Mouse (Mus musculus): ENCODE measurements at regions not wholly inside any gene's neighbourhood (a gene's known extent, or its start where the extent isn't known, plus 50 kb on each side); places are given as distances from the start of the nearest gene placed in this dataset.

DNA sequence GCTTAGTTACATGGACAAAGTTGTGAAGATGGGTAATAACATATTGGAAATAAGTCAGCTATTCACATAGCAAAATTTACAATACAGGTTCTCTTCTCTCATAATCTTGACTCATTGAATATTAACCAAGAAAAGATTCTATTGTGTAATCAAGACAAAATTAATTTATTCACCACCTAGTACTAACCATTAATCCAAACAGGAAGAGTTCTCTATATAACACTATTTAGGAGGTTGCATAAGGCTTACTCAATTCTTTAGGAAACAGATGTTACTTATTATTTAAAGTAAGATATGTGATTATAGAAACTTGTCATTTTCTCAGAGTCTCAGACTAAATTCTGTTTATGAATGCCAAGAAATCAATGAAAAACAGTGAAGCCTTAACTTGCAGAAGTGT lies 600.4 kb upstream of the Tusc1 start:
- no peak for DNase-seq (ENCODE audit: extremely low spot score in 1 of 2, low spot score in 2 of 2)
- intact Hi-C loops (cut with DNase I): no loop called here

DNA sequence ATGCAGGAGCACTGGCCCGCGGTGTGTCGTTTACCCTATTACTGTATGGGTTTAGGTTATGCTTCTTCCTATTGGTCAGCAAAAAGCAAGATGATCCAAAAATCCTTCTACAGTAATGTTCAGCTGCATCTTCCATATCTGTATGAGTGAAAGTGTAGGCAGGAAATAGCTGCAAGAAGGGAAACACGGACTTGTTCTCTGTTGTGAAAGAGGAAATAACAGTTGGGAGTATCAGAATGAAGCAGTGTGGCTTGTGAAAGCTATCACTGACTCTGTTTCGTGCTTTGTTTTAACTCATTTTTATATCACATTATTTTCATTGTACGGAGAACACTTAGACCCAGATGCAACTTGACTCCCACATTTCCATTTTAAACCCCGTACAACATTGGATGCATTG lies 591.8 kb upstream of the Tusc1 start:
- intact Hi-C loops (cut with DNase I): no loop called here
- no peak for DNase-seq (ENCODE audit: extremely low spot score in 1 of 2, low spot score in 2 of 2)

DNA sequence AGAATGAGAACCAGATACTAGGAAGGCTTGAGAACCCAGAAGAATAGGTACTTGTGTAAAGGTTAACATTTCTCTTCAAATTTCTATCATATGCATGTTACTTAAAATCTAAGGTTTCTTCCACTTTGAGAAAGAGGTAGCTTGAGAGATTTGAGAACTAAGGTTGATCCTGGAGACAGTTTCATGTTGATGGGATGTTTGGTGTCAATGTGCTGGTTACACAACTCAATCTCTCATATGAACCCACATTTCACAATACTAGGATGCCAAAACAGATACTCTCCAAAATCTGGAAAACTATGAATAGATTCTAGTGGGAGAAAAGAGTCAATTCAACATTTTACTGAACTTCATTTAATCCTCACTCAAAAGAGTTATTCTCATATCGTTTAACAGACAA lies 589.1 kb upstream of the Tusc1 start:
- DNase-seq (ENCODE audit: extremely low spot score in 1 of 2, low spot score in 2 of 2): no peak
- intact Hi-C loops (cut with DNase I): no loop called here

DNA sequence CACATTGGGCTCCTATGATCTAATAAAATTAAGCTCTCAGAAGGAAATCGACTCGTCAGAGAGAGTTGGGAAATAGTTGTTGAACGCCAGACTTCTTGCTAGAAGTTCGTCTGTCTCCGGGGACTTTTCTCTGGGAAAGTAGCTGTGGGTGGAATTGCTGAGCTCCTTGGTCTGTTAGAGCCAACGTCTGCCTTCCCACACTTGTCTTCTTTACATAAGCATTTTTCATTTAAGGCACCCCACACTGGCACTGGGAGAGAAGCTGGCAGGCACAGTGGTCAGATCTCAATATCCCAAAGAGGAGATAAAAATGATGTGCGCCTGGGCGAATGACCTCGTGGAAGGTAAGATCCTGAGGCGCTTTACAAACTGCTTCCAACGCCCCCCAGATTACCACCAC lies 551.3 kb upstream of the Tusc1 start:
- intact Hi-C loops (cut with DNase I): no loop called here
- DNase-seq (ENCODE audit: extremely low spot score in 1 of 2, low spot score in 2 of 2): peak in 1 of 2 experiments; percentile 10

DNA sequence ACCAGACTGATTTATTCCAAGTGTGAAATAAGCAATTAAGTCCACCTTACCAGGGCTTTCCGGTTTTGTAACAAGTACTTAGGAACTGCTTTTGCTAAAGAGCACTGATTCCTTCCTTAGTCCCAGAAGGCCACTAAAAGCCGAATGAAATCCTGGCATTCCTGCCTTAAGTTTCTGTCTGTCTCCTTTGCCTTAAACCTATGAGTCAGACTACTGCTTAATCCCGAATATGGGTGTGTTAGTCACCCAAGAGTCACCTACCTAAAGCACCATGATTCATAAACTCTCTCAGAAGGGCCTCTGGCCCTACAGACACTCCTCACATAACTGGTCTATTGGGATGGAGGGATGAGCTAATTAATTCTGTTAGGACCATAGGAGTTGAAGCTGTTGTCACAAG lies 546.0 kb upstream of the Tusc1 start:
- DNase-seq (ENCODE audit: extremely low spot score in 1 of 2, low spot score in 2 of 2): no peak
- intact Hi-C loops (cut with DNase I): no loop called here

DNA sequence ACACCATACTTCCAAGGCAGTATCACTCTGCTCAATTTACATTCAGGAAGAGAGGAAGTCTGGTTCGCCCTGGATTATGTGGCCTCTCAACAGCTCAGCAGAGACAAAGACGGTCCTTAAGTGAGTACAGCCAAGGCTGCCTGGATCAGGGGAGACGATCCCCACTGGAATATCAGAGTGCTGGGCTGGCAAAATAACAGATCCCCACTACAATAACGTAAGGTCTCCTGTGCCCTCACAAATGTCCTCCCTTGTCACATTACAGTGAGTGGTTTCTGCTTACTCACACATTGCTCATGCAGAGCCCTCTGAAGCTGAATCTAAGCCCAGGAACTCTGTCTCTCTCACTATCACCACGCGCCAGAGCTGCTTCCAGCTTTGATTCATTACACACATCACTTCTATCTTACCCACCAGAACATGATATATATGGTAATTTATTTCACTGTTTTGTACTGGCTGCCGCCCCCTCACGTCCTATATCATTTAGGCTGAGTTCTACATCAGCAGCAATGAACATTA lies 544.1 kb upstream of the Tusc1 start:
- peak; percentile 6 to 15 for DNase-seq (ENCODE audit: extremely low spot score in 1 of 2, low spot score in 2 of 2)
- intact Hi-C loops (cut with DNase I): no loop called here

DNA sequence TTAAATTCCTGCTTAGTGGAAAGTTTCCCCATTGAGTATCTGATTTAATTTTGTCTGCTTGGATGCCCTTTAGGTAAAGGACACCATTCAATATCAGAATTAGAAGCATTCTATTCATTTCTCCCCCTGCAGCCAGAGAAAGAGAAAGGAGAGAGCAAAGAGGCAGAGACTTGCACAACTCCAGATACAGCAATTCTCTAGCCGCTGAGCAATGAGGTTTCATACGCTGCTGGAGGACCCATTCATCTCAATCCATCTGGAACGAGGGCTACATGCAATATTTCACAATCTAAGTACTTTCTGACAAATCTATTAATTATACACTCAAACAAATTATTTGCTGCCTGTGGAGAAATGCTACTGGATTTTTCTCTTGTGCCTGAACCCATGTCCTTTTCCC lies 538.0 kb upstream of the Tusc1 start:
- no peak for DNase-seq (ENCODE audit: extremely low spot score in 1 of 2, low spot score in 2 of 2)
- intact Hi-C loops (cut with DNase I): no loop called here

DNA sequence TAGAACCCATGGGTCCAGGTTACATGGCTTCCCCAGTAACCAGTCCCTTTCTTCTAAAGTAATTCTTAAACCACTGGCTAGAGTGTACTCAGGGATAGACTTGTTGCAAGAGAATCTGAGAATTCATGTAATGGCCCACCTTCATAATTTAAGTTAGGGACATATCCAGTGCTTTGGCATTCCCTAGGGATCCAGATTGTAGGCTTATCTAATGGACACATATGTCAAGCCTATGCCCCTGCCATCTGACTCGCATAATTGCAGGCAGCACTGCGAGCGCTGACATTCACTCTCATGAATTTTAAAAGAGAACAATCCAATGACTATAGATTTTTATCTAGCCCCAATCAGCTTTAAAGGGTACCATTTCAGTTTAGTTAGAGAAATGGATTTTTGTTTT lies 518.1 kb upstream of the Tusc1 start:
- DNase-seq (ENCODE audit: extremely low spot score in 1 of 2, low spot score in 2 of 2): no peak
- intact Hi-C loops (cut with DNase I): no loop called here

DNA sequence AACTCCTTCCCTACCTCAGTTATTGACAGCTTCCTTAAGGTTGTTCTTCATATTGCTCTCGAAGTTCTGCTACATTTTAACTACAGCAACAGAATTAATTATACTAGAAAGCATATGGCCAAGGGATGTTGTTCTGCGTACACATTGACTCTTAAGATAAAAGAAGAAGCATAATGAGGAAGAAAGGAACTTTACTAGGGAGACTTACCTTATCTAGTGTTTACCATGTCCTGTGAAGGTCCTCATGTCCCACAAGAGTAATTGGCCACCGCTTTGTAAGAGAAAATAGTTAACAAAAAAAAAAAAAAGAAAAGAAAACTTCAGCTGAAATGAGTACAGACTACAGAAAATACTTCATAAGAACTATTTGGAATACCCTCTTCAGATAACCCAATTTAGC lies 513.9 kb upstream of the Tusc1 start:
- intact Hi-C loops (cut with DNase I): no loop called here
- DNase-seq (ENCODE audit: extremely low spot score in 1 of 2, low spot score in 2 of 2): no peak

DNA sequence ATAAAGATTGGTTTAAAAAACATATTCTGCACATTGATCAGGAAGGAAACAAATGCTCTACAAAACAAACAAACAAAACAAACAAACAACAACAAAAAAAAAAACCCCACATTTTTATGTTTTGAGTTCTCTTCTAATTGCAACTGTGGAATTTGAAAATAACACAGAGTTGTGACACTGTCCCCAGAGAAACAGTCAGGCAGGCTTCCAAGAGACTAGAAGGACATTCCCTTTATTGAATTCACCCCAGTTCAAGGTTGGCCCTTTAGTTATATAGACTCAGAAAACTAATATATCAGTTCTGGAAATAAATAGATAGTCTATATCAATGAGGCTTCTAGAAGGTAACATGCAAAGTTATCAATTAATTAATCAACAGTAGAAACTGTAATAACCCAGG lies 495.4 kb upstream of the Tusc1 start:
- intact Hi-C loops (cut with DNase I): no loop called here
- DNase-seq (ENCODE audit: extremely low spot score in 1 of 2, low spot score in 2 of 2): no peak

DNA sequence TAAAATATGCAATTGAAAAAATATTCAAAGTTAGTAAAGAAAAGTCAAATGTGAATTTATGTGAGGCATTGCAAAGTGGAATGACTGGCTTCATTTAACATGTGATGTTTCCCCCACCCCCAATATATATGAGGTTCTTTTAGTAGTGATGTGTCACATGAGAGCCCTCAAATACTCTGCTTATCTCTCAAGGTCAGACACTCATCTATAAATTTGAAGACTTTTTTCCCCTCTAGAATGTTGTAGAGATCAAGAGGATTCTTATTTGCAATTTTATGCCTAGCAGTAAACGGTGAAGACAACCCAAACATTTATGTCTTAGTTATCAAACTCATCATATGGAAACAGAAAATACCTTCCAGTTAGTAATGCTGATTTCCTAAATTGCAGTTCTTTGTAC lies 457.8 kb upstream of the Tusc1 start:
- intact Hi-C loops (cut with DNase I): no loop called here
- no peak for DNase-seq (ENCODE audit: extremely low spot score in 1 of 2, low spot score in 2 of 2)

DNA sequence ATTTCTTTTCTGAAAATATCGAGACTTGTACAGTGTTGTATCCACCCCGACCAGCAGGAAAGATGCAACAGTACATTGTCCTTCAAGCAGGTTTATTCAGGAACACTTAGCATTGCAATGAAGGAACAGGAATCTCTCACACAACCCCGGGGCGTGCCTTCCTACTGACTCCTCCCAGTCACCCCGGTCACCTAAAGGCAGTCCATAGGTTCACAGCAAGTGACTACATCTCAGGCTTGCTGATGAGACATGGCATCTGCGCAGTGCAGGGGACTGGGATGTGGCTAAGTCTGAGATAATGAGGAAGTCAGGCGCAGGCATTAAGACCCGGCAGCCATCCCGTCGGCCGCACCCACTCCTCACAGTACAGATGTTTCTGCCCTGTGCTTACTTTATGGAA lies 454.8 kb upstream of the Tusc1 start:
- no peak for DNase-seq (ENCODE audit: extremely low spot score in 1 of 2, low spot score in 2 of 2)
- intact Hi-C loops (cut with DNase I): no loop called here

DNA sequence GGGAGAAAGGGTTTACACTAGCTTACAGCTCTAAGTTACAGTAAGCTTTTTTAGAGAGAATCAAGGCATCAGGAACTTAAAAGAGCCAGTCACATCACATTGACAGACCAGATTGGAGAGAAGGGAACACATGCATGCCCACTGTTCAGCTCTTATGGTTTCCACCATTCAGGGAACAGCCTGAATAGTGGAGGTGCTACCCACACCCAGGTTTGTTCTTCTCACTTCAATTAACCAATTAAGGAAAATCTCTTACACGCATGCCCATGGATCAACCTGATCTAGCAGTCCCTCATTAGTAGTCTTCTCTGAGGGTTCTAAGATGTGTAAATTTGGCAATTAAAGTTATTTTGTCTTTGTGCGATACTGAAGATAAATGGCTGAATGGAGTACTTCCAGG lies 419.2 kb upstream of the Tusc1 start:
- intact Hi-C loops (cut with DNase I): no loop called here
- DNase-seq (ENCODE audit: extremely low spot score in 1 of 2, low spot score in 2 of 2): no peak

DNA sequence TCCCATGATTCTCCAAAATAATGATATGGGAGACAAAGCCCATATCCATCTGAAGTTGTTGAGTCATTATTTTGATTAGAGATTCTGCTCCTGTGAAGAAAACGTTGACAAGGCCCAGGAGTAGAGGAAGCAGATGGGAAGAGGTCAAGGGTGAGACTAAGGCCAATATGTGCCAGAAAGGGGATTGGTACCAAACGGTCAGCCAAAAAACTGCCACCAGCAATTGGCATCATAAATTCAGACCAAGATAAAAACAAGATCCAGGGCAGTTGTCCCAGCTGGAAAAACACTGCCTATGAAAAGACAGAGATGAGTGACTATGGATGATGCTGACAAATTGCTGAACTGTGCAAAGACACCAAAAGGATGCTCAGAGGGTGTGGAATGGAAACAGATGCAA lies 411.0 kb upstream of the Tusc1 start:
- intact Hi-C loops (cut with DNase I): no loop called here
- no peak for DNase-seq (ENCODE audit: extremely low spot score in 1 of 2, low spot score in 2 of 2)

DNA sequence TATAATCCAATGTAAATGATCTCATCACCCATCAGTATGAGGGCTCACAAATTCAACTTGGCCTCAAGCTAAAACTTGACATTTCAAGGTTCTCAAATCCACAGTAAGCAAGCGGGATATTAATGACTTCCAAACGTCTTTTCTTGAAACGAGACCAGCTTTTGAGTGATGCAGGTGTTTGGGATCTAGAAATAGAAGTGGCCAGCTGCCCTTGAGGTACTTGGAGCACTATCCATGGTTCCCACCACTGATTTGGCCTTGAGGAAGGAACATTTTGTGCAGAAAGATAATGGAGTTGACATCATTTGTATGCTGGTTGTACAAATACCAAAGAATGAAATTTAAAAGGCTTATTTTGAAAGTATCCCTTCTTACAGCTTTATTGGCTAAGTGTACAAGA lies 378.4 kb upstream of the Tusc1 start:
- intact Hi-C loops (cut with DNase I): no loop called here
- no peak for DNase-seq (ENCODE audit: extremely low spot score in 1 of 2, low spot score in 2 of 2)

DNA sequence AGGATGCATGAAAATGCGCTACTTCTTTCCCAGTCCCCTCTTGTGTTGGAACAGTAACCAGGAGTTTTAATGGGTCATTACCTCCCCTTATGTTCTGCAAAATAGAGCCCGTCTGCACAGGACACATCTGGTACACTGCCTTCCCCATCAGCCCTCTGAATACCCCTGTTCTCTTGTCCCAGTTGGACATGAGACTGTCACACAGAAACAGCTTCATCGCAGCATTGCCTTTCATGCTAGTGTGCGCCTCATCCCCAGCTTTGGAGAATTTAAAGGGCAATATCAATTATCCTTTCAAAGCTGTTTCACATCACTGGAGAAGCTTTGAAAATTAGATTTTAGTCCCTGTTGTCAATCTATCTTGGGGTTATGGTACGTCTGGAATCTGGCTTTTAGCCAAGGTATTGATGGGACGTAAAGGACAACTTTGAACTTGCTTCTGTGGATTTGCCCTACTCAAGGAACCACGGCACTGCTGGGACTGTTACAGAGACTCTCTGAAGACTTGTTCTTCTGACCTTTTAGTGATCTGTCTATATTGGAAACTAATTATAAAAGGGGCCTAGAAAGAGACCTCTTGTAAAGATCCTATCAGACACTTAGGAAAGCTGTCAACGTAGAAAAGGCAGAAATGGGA lies 341.2 kb upstream of the Tusc1 start:
- intact Hi-C loops (cut with DNase I): no loop called here

DNA sequence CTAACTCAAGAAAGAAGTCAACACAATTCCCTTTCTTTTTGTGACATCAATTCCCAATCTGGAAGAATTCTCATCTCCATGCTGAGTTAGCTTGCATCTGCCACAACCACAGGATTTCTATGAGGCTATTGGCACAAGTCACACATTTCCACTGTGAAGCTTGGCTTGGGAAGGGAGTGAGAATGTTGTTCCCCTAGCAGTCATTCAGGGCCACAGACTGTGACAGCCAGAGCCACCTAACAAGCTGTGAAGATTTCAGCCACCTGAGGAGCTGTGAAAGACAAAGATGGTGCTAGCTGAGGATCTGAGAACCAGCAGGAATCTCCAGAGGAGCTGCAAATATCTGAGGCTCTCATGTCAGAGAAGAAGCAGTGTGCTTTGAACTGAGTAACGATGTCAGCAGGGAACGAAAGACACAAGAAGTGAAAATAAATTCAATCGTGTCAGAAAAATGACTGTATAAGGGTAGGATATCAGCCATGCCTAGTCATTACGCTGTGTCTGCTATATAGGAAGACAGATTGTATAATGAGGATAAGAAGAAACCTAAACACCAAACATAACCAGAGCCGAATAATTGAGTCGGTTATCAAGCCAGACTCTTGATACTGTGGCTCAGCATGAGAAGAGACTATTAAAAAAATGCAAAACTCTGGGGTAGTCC lies 340.6 kb upstream of the Tusc1 start:
- DNase-seq (ENCODE audit: extremely low spot score in 1 of 2, low spot score in 2 of 2): no peak
- intact Hi-C loops (cut with DNase I): no loop called here

More for the DNA sequence above, 341.2 kb upstream of the Tusc1 start:
- DNase-seq (ENCODE audit: extremely low spot score in 1 of 2, low spot score in 2 of 2): no peak

DNA sequence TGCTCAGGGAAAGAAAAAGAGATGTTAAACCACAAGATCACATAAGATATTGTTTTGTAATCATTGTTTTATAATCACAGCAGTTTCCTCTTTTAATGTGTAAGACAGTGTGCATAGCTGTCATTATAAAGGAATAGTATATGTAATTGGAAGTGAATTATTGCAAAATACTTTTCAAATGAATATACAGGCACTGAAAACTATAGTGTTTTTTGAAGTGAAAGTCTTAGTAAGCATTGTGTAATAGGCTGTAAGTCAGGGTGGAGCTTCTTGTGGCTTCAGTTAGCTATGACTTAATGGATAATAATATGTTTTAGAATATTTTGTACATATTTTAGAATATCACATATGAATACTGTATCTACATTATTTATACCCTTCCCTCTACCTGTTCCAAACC lies 333.7 kb upstream of the Tusc1 start:
- intact Hi-C loops (cut with DNase I): no loop called here
- DNase-seq (ENCODE audit: extremely low spot score in 1 of 2, low spot score in 2 of 2): no peak

DNA sequence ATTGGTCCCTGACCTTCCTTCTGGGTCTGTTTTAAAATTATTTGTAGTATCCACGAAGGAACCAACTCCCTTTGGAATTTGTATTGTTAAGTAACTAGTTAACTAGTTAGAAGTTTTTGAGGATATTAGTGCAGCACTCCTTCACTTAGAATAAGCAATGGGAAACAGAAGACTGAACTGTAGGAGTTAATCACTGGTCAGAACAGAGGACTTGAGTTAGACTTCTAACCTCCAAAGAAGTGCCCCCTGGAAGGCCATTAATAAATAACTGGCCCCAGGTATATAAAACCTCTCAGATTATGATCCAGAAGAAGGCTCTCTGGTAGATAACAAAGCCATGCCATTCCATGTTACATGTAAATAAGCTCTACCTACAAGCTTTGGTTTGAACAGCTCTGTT lies 329.0 kb upstream of the Tusc1 start:
- intact Hi-C loops (cut with DNase I): no loop called here
- DNase-seq (ENCODE audit: extremely low spot score in 1 of 2, low spot score in 2 of 2): no peak

DNA sequence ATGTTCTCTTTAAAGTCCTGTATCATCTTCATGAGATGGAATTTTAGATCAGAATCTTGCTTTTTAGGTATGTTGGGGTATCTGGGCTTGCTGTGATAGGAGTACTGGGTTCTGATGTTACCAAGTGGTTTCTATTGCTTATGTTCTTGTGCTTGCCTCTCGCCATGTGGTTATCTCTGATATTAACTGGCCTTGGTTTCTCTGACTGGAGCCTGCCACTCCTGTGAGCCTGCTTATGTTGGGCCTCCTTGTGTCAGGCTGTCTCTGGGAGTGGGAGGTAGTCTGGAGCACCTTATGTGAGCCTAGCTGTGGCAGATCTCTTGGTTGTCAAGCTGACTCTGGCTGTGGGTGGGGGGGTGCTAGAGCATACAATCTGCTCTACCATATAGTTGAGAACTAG lies 302.9 kb upstream of the Tusc1 start:
- intact Hi-C loops (cut with DNase I): no loop called here
- DNase-seq (ENCODE audit: extremely low spot score in 1 of 2, low spot score in 2 of 2): no peak

DNA sequence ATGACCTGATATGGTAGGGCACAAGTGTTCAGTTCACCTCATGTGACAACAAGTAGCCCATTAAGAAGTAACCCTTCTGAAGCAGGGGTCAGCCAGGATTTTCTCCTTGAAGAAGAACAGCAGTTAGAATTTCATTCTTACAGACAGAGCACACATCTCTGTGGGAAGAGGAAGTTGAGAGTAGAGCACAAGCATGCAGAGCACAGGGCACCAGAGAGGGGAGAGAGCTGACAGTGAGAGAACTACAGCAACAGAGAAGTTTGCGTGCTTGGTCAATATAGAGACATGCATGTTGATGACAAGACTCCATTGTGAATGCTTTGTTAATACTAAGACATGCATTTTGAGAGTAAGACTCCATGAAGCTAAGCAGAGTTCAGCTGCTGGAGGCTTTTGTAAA lies 263.2 kb upstream of the Tusc1 start:
- intact Hi-C loops (cut with DNase I): no loop called here
- no peak for DNase-seq (ENCODE audit: extremely low spot score in 1 of 2, low spot score in 2 of 2)

All from left cerebral cortex, postnatal 10 days (tissue).